Comparison of ENCODE assay signal across 9 mouse cellular contexts in the genomic region with DNA sequence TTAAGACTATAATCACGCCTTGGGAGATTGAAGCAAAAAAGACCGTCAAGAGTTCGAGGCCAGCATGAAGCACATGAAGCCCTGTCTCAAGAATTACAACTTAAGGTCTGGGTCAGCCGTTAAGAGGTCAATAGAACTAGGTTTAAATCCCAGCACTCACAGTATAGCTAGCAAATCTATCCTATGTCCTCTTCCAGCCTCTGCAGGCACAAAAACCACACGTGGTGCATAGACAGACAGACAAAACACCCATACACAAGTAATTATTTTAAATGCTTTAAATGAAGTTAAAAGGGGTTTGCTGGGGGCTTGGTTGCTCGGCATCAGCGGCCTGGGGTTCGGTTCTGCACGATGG. TPM values are rescaled to one million over a fixed set of nuclear protein-coding genes. Genes with fewer than 3 reads are reported as not detected.
DNase-seq lines count a peak whose midpoint lies in the region; ATAC-seq and TF ChIP-seq lines count a peak whose summit lies in the region.
"Had no signal": no experiment of that assay in that cellular context is flagged by ENCODE, and none has a peak within 500 bp of the region (broad histone marks: within the 10 kb centered on the region; RNA-seq: fewer than 3 reads in every experiment).

No protein-coding gene starts in this region.

- intact Hi-C loops in gastrocnemius, postnatal 14 days (cut with DNase I; ENCODE audit: low total_unique reads) = no loop called here

- no peak for ATAC-seq in heart, embryonic 16.5 days (replicated peaks; ENCODE audit: extremely low read depth, insufficient read depth, low FRiP score)
- no peak for ATAC-seq in G1E (ENCODE audit: extremely low read depth, insufficient number of reproducible peaks, low FRiP score, poor library complexity, severe bottlenecking)
- peak; percentile 44 for ATAC-seq in forebrain, embryonic 16.5 days

- H3K4me3 ChIP-seq in heart, embryonic 16.5 days (ENCODE audit: low read length) = peak overlapping the region; percentile 98
- peak overlapping the region; percentile 77; the same call in 1 of the 2 replicates for H3K4me3 ChIP-seq in G1E (ENCODE audit: low read depth, low read length)
- peak overlapping the region; percentile 91 for H3K4me3 ChIP-seq in forebrain, embryonic 16.5 days (replicated peaks; ENCODE audit: low read length)
- peak overlapping the region; percentile 90 for H3K4me3 ChIP-seq in midbrain, embryonic 10.5 days

- peak overlapping the region; percentile 99 for H3K4me2 ChIP-seq in heart, embryonic 16.5 days (ENCODE audit: low read depth, low read length)
- peak overlapping the region; percentile 81 for H3K4me2 ChIP-seq in forebrain, embryonic 16.5 days (ENCODE audit: low read length)

- H3K9ac ChIP-seq in heart, embryonic 16.5 days (ENCODE audit: low read length) = peak overlapping the region; percentile 97
- H3K9ac ChIP-seq in forebrain, embryonic 16.5 days (replicated peaks; ENCODE audit: low read depth, low read length) = peak overlapping the region; percentile 76

- H3K9me3 ChIP-seq in heart, embryonic 16.5 days (replicated peaks; ENCODE audit: control insufficient read depth, low read length) = no peaks in the 10 kb centered on the region
- H3K9me3 ChIP-seq in G1E (replicated peaks) = no peaks in the 10 kb centered on the region
- H3K9me3 ChIP-seq in forebrain, embryonic 16.5 days (ENCODE audit: control insufficient read depth, low read length) = no peaks in the 10 kb centered on the region
- H3K9me3 ChIP-seq in midbrain, embryonic 10.5 days (replicated peaks) = no peaks in the 10 kb centered on the region

- H3K27me3 ChIP-seq in heart, embryonic 16.5 days (ENCODE audit: control insufficient read depth, insufficient read depth, low read length) = no peaks in the 10 kb centered on the region
- H3K27me3 ChIP-seq in G1E (ENCODE audit: insufficient read depth, low read length) = peaks cover 10% of the 10 kb centered on the region
- no peaks in the 10 kb centered on the region for H3K27me3 ChIP-seq in forebrain, embryonic 16.5 days (replicated peaks; ENCODE audit: control insufficient read depth, insufficient read depth, low read length)
- no peaks in the 10 kb centered on the region for H3K27me3 ChIP-seq in midbrain, embryonic 10.5 days (ENCODE audit: low read depth, poor library complexity, severe bottlenecking)
- H3K27me3 ChIP-seq: Patski had no signal

- H3K36me3 ChIP-seq in heart, embryonic 16.5 days (ENCODE audit: control insufficient read depth, insufficient read depth) = peaks cover 6% of the 10 kb centered on the region
- H3K36me3 ChIP-seq in G1E (replicated peaks) = peaks cover 20% of the 10 kb centered on the region
- peaks cover under 1% of the 10 kb centered on the region; the same call in 1 of the 2 replicates for H3K36me3 ChIP-seq in forebrain, embryonic 16.5 days (ENCODE audit: control insufficient read depth, insufficient read depth)
- peaks cover 18% of the 10 kb centered on the region for H3K36me3 ChIP-seq in midbrain, embryonic 10.5 days

- TF ChIP-seq CTCF in G1E (IDR thresholded peaks at IDR 0.05; ENCODE audit: low read depth, low read length) = no peak

- peaks cover 9% of the 10 kb centered on the region for H3K4me1 ChIP-seq in heart, embryonic 16.5 days (ENCODE audit: control insufficient read depth, insufficient read depth, low read length)
- H3K4me1 ChIP-seq in G1E (ENCODE audit: insufficient read depth, low read depth, low read length) = peaks cover 17% of the 10 kb centered on the region; the same call in 1 of the 2 replicates
- peaks cover 11% of the 10 kb centered on the region for H3K4me1 ChIP-seq in forebrain, embryonic 16.5 days (replicated peaks; ENCODE audit: control insufficient read depth, insufficient read depth, low read length)
- H3K4me1 ChIP-seq in midbrain, embryonic 10.5 days = peaks cover 18% of the 10 kb centered on the region

- 39% methylated on average over 9 of the region's 9 CpGs for WGBS in heart, embryonic 16.5 days
- WGBS in forebrain, embryonic 16.5 days = 41% methylated on average over 9 of the region's 9 CpGs
- 44% methylated on average over 9 of the region's 9 CpGs for WGBS in midbrain, embryonic 10.5 days

- DNase-seq in heart, postnatal 4 days = no peak
- DNase-seq in G1E (ENCODE audit: low spot score) = no peak
- no peak for DNase-seq in midbrain, embryonic 10.5 days (ENCODE audit: low spot score)
- no peak for DNase-seq in adrenal gland, postnatal 4 days (ENCODE audit: low spot score in 2 of 2)
- DNase-seq in urinary bladder, adult 18-20 months (ENCODE audit: low spot score in 2 of 2) = no peak
- DNase-seq in gastrocnemius, postnatal 14 days = no peak

- H3K27ac ChIP-seq in heart, embryonic 16.5 days (ENCODE audit: low read length) = peak overlapping the region; percentile 57
- peak overlapping the region; percentile 46; the same call in 1 of the 2 replicates for H3K27ac ChIP-seq in forebrain, embryonic 16.5 days (ENCODE audit: low read length)
- peak overlapping the region; percentile 90 for H3K27ac ChIP-seq in midbrain, embryonic 10.5 days (replicated peaks)

RNA-seq across cellular contexts. Expression of a gene that starts 0.3 kb away (rescaled TPM):
- polyA plus RNA-seq in heart, embryonic 16.5 days (2015; fragmentation: Nextera tagmentation; extraction: Ambion mirVana) = 64.5 and 65.2 TPM in 2 replicates
- total RNA-seq in heart, postnatal 4 days (2021) = 10 to 100 TPM; 28.3 to 34.7 TPM
- total RNA-seq in G1E (2014; fragmentation: Nextera tagmentation) = 19.4 and 21.7 TPM in 2 replicates
- total RNA-seq in G1E (2017) = 12.9 and 14.0 TPM in 2 replicates
- 5.6 and 6.3 TPM in 2 replicates for polyA plus RNA-seq in G1E (2012)
- polyA plus RNA-seq in forebrain, embryonic 16.5 days (2015; fragmentation: Nextera tagmentation; extraction: Ambion mirVana) = 90.9 and 98.9 TPM in 2 replicates
- polyA plus RNA-seq in midbrain, embryonic 10.5 days (2016; fragmentation: Nextera tagmentation; extraction: Ambion mirVana) = 90.0 and 93.5 TPM in 2 replicates
- 10 to 100 TPM; 47.8 to 49.2 TPM for total RNA-seq in adrenal gland, postnatal 4 days (2021)
- total RNA-seq in gastrocnemius, postnatal 14 days (2021) = 10 to 100 TPM; 28.6 to 32.4 TPM

RNA-seq across cellular contexts. Expression of a gene that starts 6.5 kb away (rescaled TPM):
- 0.29 TPM in 1 of 2 replicates, not detected in the other for polyA plus RNA-seq in heart, embryonic 16.5 days (2015; fragmentation: Nextera tagmentation; extraction: Ambion mirVana)
- 1 to 10 TPM; 1.8 to 2.3 TPM for total RNA-seq in heart, postnatal 4 days (2021)
- not detected in 2 replicates for total RNA-seq in G1E (2014; fragmentation: Nextera tagmentation)
- 0.06 and 0.27 TPM in 2 replicates for total RNA-seq in G1E (2017)
- polyA plus RNA-seq in G1E (2012) = not detected in 2 replicates
- not detected in 2 replicates for polyA plus RNA-seq in forebrain, embryonic 16.5 days (2015; fragmentation: Nextera tagmentation; extraction: Ambion mirVana)
- not detected in 2 replicates for polyA plus RNA-seq in midbrain, embryonic 10.5 days (2016; fragmentation: Nextera tagmentation; extraction: Ambion mirVana)
- 10 to 100 TPM; 49.8 to 62.1 TPM for total RNA-seq in adrenal gland, postnatal 4 days (2021)
- 1 to 10 TPM in 1 of 2 experiments, under 1 TPM in 1; 0.51 to 2.7 TPM for total RNA-seq in gastrocnemius, postnatal 14 days (2021)
- polyA plus RNA-seq: Patski had no signal

RNA-seq across cellular contexts. Expression of a gene that starts 16.2 kb away (rescaled TPM):
- polyA plus RNA-seq in heart, embryonic 16.5 days (2015; fragmentation: Nextera tagmentation; extraction: Ambion mirVana) = 1.8 and 3.1 TPM in 2 replicates
- 1 to 10 TPM; 1.1 to 1.3 TPM for total RNA-seq in heart, postnatal 4 days (2021)
- total RNA-seq in G1E (2014; fragmentation: Nextera tagmentation) (not detected in 2 replicates), G1E (2017) (0.17 and 0.22 TPM in 2 replicates)
- not detected in 2 replicates for polyA plus RNA-seq in G1E (2012)
- 0.07 TPM in 1 of 2 replicates, not detected in the other for polyA plus RNA-seq in forebrain, embryonic 16.5 days (2015; fragmentation: Nextera tagmentation; extraction: Ambion mirVana)
- polyA plus RNA-seq in midbrain, embryonic 10.5 days (2016; fragmentation: Nextera tagmentation; extraction: Ambion mirVana) = 1.1 and 1.4 TPM in 2 replicates
- total RNA-seq in adrenal gland, postnatal 4 days (2021) = 1 to 10 TPM in 1 of 2 experiments, under 1 TPM in 1; 0.90 to 2.5 TPM
- total RNA-seq in gastrocnemius, postnatal 14 days (2021) = under 1 TPM; 0.31 to 0.49 TPM

RNA-seq across cellular contexts. Expression of a gene that starts 22.9 kb away (rescaled TPM):
- polyA plus RNA-seq in heart, embryonic 16.5 days (2015; fragmentation: Nextera tagmentation; extraction: Ambion mirVana) = 14.2 and 15.0 TPM in 2 replicates
- total RNA-seq in heart, postnatal 4 days (2021) = 1 to 10 TPM; 7.1 to 7.9 TPM
- total RNA-seq in G1E (2014; fragmentation: Nextera tagmentation) (8.7 and 20.2 TPM in 2 replicates), G1E (2017) (7.7 and 8.5 TPM in 2 replicates)
- polyA plus RNA-seq in G1E (2012) = 113 TPM in 2 replicates
- polyA plus RNA-seq in forebrain, embryonic 16.5 days (2015; fragmentation: Nextera tagmentation; extraction: Ambion mirVana) = 13.9 and 16.3 TPM in 2 replicates
- 36.3 and 43.4 TPM in 2 replicates for polyA plus RNA-seq in midbrain, embryonic 10.5 days (2016; fragmentation: Nextera tagmentation; extraction: Ambion mirVana)
- 10 to 100 TPM; 13.9 to 14.7 TPM for total RNA-seq in adrenal gland, postnatal 4 days (2021)
- 10 to 100 TPM; 11.1 to 13.3 TPM for total RNA-seq in gastrocnemius, postnatal 14 days (2021)

RNA-seq across cellular contexts. Expression of a gene that starts 29.2 kb away (rescaled TPM):
- 15.5 and 16.1 TPM in 2 replicates for polyA plus RNA-seq in heart, embryonic 16.5 days (2015; fragmentation: Nextera tagmentation; extraction: Ambion mirVana)
- 10 to 100 TPM in 1 of 2 experiments, 1 to 10 TPM in 1; 7.9 to 10.2 TPM for total RNA-seq in heart, postnatal 4 days (2021)
- total RNA-seq in G1E (2014; fragmentation: Nextera tagmentation) (not detected in 2 replicates), G1E (2017) (not detected in 2 replicates)
- polyA plus RNA-seq in G1E (2012) = 0.07 and 0.17 TPM in 2 replicates
- 2.4 and 3.5 TPM in 2 replicates for polyA plus RNA-seq in forebrain, embryonic 16.5 days (2015; fragmentation: Nextera tagmentation; extraction: Ambion mirVana)
- polyA plus RNA-seq in midbrain, embryonic 10.5 days (2016; fragmentation: Nextera tagmentation; extraction: Ambion mirVana) = 4.4 and 5.3 TPM in 2 replicates
- total RNA-seq in adrenal gland, postnatal 4 days (2021) = 10 to 100 TPM; 22.7 to 25.4 TPM
- 1 to 10 TPM; 6.8 TPM for total RNA-seq in gastrocnemius, postnatal 14 days (2021)

Comparison
In these comparisons a context has a peak if more than half of its experiments do, and no peak if none do; other contexts are left out.
1. RNA of a gene that starts 6.5 kb away (total RNA-seq): 49.8 to 62.1 TPM in adrenal gland, postnatal 4 days; 0.51 to 2.7 TPM in gastrocnemius, postnatal 14 days, 1.8 to 2.3 TPM in heart, postnatal 4 days and 0.06 to 0.27 TPM in G1E; every median in the first group is over 10 times any median in the second.
2. Peak in every context shown above with its lines, with median percentiles within 50 percentile points of each other: H3K27ac ChIP-seq and H3K4me3 ChIP-seq.